Mouse (Mus musculus): Measurements from ENCODE around the gene Mturn. TPM values are rescaled to one million over a fixed set of nuclear protein-coding genes. Genes with fewer than 3 reads are reported as not detected.

Mturn gene
- polyA plus RNA-seq, 1 experiment from 2014 or later, result 7.0 TPM

- no peak overlapping the region for H3K27ac ChIP-seq (replicated peaks; ENCODE audit: low read depth, low read length)
- 78% methylated on average over 5 of the region's 5 CpGs for WGBS
Measured at GRCm38 (mm10) chr6:54679686-54680085, 1.7 kb upstream of the Mturn start.

GRCm38 (mm10) chr6:54681746-54682428, 463 bp downstream of the Mturn start:
- H3K36me3 ChIP-seq (ENCODE audit: control insufficient read depth, insufficient read depth, low read length), result no peaks in the 10 kb centered on the region
- DNase-seq (ENCODE audit: low spot score) (peak; percentile 61), ATAC-seq (ENCODE audit: insufficient number of reproducible peaks, low FRiP score, low TSS enrichment, low read depth) (peak; percentile 78; the same call in 1 of the 2 replicates)
- no peaks in the 10 kb centered on the region for H3K9me3 ChIP-seq (ENCODE audit: control insufficient read depth, low read length)
- peak overlapping the region; percentile 56 for H3K9ac ChIP-seq (ENCODE audit: low read length)
- peak overlapping the region; percentile 84 for H3K4me3 ChIP-seq (ENCODE audit: low read depth, low read length)
- peak overlapping the region; percentile 98 for H3K4me2 ChIP-seq (ENCODE audit: low read depth, severe bottlenecking)
- under 1% methylated on average over 59 of the region's 61 CpGs for WGBS
- no peak overlapping the region for H3K27ac ChIP-seq (replicated peaks; ENCODE audit: low read depth, low read length)
- H3K4me1 ChIP-seq (ENCODE audit: control insufficient read depth, insufficient read depth, low read length), result peaks cover 2% of the 10 kb centered on the region; the same call in 1 of the 2 replicates
- H3K27me3 ChIP-seq (ENCODE audit: control insufficient read depth, insufficient read depth, low read length), result peaks cover 2% of the 10 kb centered on the region; the same call in 1 of the 2 replicates

More at GRCm38 (mm10) chr6:54679686-54680085, 1.7 kb upstream of the Mturn start:
- no peak for ATAC-seq (ENCODE audit: insufficient number of reproducible peaks, low FRiP score, low TSS enrichment, low read depth)
- DNase-seq (ENCODE audit: low spot score), result no peak
- Histone ChIP-seq H3K27me3 (ENCODE audit: control insufficient read depth, insufficient read depth, low read length) (peaks cover 2% of the 10 kb centered on the region; the same call in 1 of the 2 replicates), H3K9me3 (ENCODE audit: control insufficient read depth, low read length) (no peaks in the 10 kb centered on the region), H3K9ac (ENCODE audit: low read length) (no peak overlapping the region), H3K4me1 (ENCODE audit: control insufficient read depth, insufficient read depth, low read length) (peaks cover 2% of the 10 kb centered on the region; the same call in 1 of the 2 replicates), H3K36me3 (ENCODE audit: control insufficient read depth, insufficient read depth, low read length) (no peaks in the 10 kb centered on the region), H3K4me2 (ENCODE audit: low read depth, severe bottlenecking) (no peak overlapping the region), H3K4me3 (ENCODE audit: low read depth, low read length) (no peak overlapping the region)

- no peak overlapping the region for H3K9ac ChIP-seq (ENCODE audit: low read length)
- no peak overlapping the region for H3K27ac ChIP-seq (replicated peaks; ENCODE audit: low read depth, low read length)
- no peak for DNase-seq (ENCODE audit: low spot score)
- H3K36me3 ChIP-seq (ENCODE audit: control insufficient read depth, insufficient read depth, low read length), result no peaks in the 10 kb centered on the region
- 91% methylated on average over 4 of the region's 4 CpGs for WGBS
- peaks cover 2% of the 10 kb centered on the region; the same call in 1 of the 2 replicates for H3K27me3 ChIP-seq (ENCODE audit: control insufficient read depth, insufficient read depth, low read length)
- H3K4me1 ChIP-seq (ENCODE audit: control insufficient read depth, insufficient read depth, low read length), result peaks cover 2% of the 10 kb centered on the region; the same call in 1 of the 2 replicates
- no peak overlapping the region for H3K4me3 ChIP-seq (ENCODE audit: low read depth, low read length)
- ATAC-seq (ENCODE audit: insufficient number of reproducible peaks, low FRiP score, low TSS enrichment, low read depth), result no peak
- H3K9me3 ChIP-seq (ENCODE audit: control insufficient read depth, low read length), result no peaks in the 10 kb centered on the region
- no peak overlapping the region for H3K4me2 ChIP-seq (ENCODE audit: low read depth, severe bottlenecking)
Measured at GRCm38 (mm10) chr6:54684085-54684484, 2.7 kb downstream of the Mturn start.

- H3K9me3 ChIP-seq (ENCODE audit: control insufficient read depth, low read length), result no peaks in the 10 kb centered on the region
- H3K4me1 ChIP-seq (ENCODE audit: control insufficient read depth, insufficient read depth, low read length), result peaks cover 2% of the 10 kb centered on the region; the same call in 1 of the 2 replicates
- DNase-seq (ENCODE audit: low spot score) (no peak), ATAC-seq (ENCODE audit: insufficient number of reproducible peaks, low FRiP score, low TSS enrichment, low read depth) (no peak)
- no peak overlapping the region for H3K27ac ChIP-seq (replicated peaks; ENCODE audit: low read depth, low read length)
- H3K9ac ChIP-seq (ENCODE audit: low read length), result no peak overlapping the region
- 83% methylated on average over 5 of the region's 5 CpGs for WGBS
- no peak overlapping the region for H3K4me2 ChIP-seq (ENCODE audit: low read depth, severe bottlenecking)
- peaks cover 2% of the 10 kb centered on the region; the same call in 1 of the 2 replicates for H3K27me3 ChIP-seq (ENCODE audit: control insufficient read depth, insufficient read depth, low read length)
- no peak overlapping the region for H3K4me3 ChIP-seq (ENCODE audit: low read depth, low read length)
- H3K36me3 ChIP-seq (ENCODE audit: control insufficient read depth, insufficient read depth, low read length), result no peaks in the 10 kb centered on the region
Measured at GRCm38 (mm10) chr6:54685103-54685502, 3.7 kb downstream of the Mturn start.

GRCm38 (mm10) chr6:54685716-54686395, 4.4 kb downstream of the Mturn start:
- no peaks in the 10 kb centered on the region for H3K36me3 ChIP-seq (ENCODE audit: control insufficient read depth, insufficient read depth, low read length)
- H3K27me3 ChIP-seq (ENCODE audit: control insufficient read depth, insufficient read depth, low read length), result peaks cover 2% of the 10 kb centered on the region; the same call in 1 of the 2 replicates

DNA sequence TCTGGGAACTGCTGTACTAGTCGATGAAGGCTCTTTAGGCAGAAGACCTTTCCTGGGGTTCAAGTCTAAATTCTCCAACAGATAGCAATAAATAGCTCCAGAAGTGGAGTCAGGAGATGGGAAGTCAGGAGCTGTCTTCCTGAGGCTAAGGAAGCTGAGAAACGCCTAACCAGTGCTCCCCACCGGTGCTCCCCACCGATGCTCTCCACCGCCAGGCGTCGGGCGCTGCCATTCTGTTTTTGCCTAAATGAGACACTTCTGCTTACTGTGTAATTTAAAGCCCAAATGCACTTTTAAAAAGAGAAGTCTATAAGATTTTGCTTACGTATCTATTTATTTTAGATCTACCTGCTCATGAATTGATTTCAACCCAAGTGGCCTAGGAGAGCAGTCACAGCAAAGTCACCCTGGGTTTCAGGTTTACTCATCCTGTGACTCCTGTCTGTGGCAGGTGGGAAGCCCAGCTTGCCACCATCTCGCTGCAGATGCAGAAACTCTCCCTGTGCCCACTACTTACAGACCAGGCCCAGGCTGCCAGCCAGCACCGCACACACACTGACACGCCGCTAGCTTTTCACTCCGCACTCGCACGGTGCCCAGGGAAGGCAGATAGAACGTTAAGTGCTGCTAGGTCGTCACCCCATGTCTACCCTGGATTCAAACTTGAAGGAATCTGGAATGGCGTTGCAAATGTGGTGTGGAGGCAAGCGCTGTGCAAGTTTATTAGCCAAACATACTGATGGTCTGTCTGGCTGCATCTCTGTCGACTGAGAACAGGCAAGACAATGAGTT, 5.7 kb downstream of the Mturn start:
- ATAC-seq (ENCODE audit: insufficient number of reproducible peaks, low FRiP score, low TSS enrichment, low read depth) (no peak), DNase-seq (ENCODE audit: low spot score) (no peak)
- no peak overlapping the region for H3K4me3 ChIP-seq (ENCODE audit: low read depth, low read length)
- peaks cover 2% of the 10 kb centered on the region; the same call in 1 of the 2 replicates for H3K4me1 ChIP-seq (ENCODE audit: control insufficient read depth, insufficient read depth, low read length)
- no peak overlapping the region for H3K27ac ChIP-seq (replicated peaks; ENCODE audit: low read depth, low read length)
- no peak overlapping the region for H3K4me2 ChIP-seq (ENCODE audit: low read depth, severe bottlenecking)
- no peaks in the 10 kb centered on the region for H3K36me3 ChIP-seq (ENCODE audit: control insufficient read depth, insufficient read depth, low read length)
- 92% methylated on average over 21 of the region's 21 CpGs for WGBS
- H3K9ac ChIP-seq (ENCODE audit: low read length), result no peak overlapping the region
- H3K9me3 ChIP-seq (ENCODE audit: control insufficient read depth, low read length), result no peaks in the 10 kb centered on the region
- peaks cover 2% of the 10 kb centered on the region; the same call in 1 of the 2 replicates for H3K27me3 ChIP-seq (ENCODE audit: control insufficient read depth, insufficient read depth, low read length)

More at GRCm38 (mm10) chr6:54685716-54686395, 4.4 kb downstream of the Mturn start:
- Histone ChIP-seq H3K9me3 (ENCODE audit: control insufficient read depth, low read length) (no peaks in the 10 kb centered on the region), H3K4me3 (ENCODE audit: low read depth, low read length) (no peak overlapping the region), H3K9ac (ENCODE audit: low read length) (no peak overlapping the region), H3K4me2 (ENCODE audit: low read depth, severe bottlenecking) (no peak overlapping the region), H3K4me1 (ENCODE audit: control insufficient read depth, insufficient read depth, low read length) (peaks cover 2% of the 10 kb centered on the region; the same call in 1 of the 2 replicates), H3K27ac (replicated peaks; ENCODE audit: low read depth, low read length) (no peak overlapping the region)
- no peak for ATAC-seq (ENCODE audit: insufficient number of reproducible peaks, low FRiP score, low TSS enrichment, low read depth)
- WGBS, result 74% methylated on average over 14 of the region's 14 CpGs
- DNase-seq (ENCODE audit: low spot score), result no peak

GRCm38 (mm10) chr6:54688467-54689323, 7.3 kb downstream of the Mturn start:
- 81% methylated on average over 18 of the region's 18 CpGs for WGBS
- Histone ChIP-seq H3K9me3 (ENCODE audit: control insufficient read depth, low read length) (no peaks in the 10 kb centered on the region), H3K27ac (replicated peaks; ENCODE audit: low read depth, low read length) (no peak overlapping the region), H3K9ac (ENCODE audit: low read length) (no peak overlapping the region), H3K4me3 (ENCODE audit: low read depth, low read length) (no peak overlapping the region), H3K27me3 (ENCODE audit: control insufficient read depth, insufficient read depth, low read length) (no peaks in the 10 kb centered on the region), H3K4me1 (ENCODE audit: control insufficient read depth, insufficient read depth, low read length) (no peaks in the 10 kb centered on the region), H3K36me3 (ENCODE audit: control insufficient read depth, insufficient read depth, low read length) (no peaks in the 10 kb centered on the region), H3K4me2 (ENCODE audit: low read depth, severe bottlenecking) (no peak overlapping the region)
- no peak for ATAC-seq (ENCODE audit: insufficient number of reproducible peaks, low FRiP score, low TSS enrichment, low read depth)
- no peak for DNase-seq (ENCODE audit: low spot score)
